Mouse (Mus musculus) Patski (cell line): ENCODE measurements around the gene Hist1h3f. TPM values are rescaled to one million over a fixed set of nuclear protein-coding genes. Genes with fewer than 3 reads are reported as not detected.
"Not testable (repeated sequence)": the region's sequence is repeated elsewhere in the genome, so short reads cannot be mapped to it uniquely, and the experiment has no call there.

Experiments
- ATAC-seq: fragments of 100-300 bp; one replicate; pipeline ENCODE4 v1.8.0; 2021
- CTCF ChIA-PET: fragments of 350-600 bp; sonication (Branson Sonifier 250); formaldehyde crosslinking; loops from one replicate; lab custom pipeline; 2022; ENCODE audit warnings: inconsistent platforms; lab: Charles Lee
- POLR2A ChIA-PET: fragments of 350-600 bp; sonication (Branson Sonifier 250); formaldehyde crosslinking; loops from one replicate; lab custom pipeline; 2022; ENCODE audit warnings: antibody characterized with exemption, inconsistent platforms; lab: Charles Lee
- DNase-seq: peaks from one replicate; pipeline ENCODE4 v3.0.0-alpha.2; 2011; ENCODE audit warnings: low read depth, low spot score
- H3K27me3 ChIP-seq: fragments of 371-371 bp; one replicate; pipeline ENCODE4 v1.5.1; 2021
- CTCF ChIP-seq: fragments of 100-300 bp; IDR thresholded peaks from one replicate; pipeline ENCODE4 v1.5.1; 2021
- in situ Hi-C: fragments of 300-500 bp; cut with MboI; formaldehyde crosslinking; loops from 3 replicates; pipeline ENCODE4 v1.11.1; 2018; ENCODE audit warnings: low pct_unique_long_range_greater_than_20kb, mixed read lengths
- polyA plus RNA-seq: library from polyadenylated mRNA; unstranded; gene quantifications from one replicate; pipeline ENCODE4 v1.2.3, GENCODE M21; 2021

The Hist1h3f gene
- polyA plus RNA-seq, 1 experiment from 2014 or later, result 0.49 TPM

DNA sequence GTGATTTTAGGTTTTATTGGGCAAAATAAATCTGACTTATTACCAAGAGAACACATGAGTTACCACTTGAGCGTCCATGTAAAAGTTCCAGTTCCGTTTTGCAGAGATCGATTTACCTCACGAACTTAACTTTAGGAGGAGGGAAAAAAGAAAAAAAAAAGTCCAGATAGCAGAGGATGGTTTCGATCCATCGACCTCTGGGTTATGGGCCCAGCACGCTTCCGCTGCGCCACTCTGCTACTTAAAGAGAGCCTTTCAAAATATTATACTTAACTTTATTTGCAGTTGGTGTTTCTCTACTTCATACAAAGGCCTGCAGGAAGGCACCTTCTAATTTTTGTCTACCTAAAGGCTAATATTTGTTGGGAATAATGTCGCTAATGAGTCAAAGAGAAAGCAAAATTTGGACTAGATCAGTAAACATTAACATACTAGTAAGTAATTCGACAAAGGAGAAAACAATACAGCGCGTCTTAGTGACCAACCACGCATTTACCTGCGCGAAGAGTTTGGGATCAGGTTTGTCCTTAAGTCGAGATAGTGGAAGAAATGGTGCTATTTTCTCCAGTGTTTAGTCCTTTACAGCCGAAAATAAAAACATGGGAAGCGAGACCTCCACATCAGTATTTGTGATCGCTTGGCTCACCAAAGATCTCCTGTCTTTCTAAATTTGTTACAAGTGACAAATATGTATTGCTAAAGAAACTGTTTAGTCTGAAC, 13.5 kb upstream of the Hist1h3f start:
- DNase-seq (no peak), ATAC-seq (peak; percentile 1)
- H3K27me3 ChIP-seq, result no peaks in the 10 kb centered on the region
- POLR2A ChIA-PET, result interaction anchor here (1.2 kb wide), 1 partner anchor 26 kb away, joined by 3 read pairs; no protein-coding TSS in a partner anchor
- in situ Hi-C loops, result loop anchor here (5.0 to 10.0 kb wide), 3 partner anchors 67 to 1816 kb away; partner anchors contain the start of genes Hist1h2ag, Hist1h2ai, Hist1h2bj and Hist1h2bl
- CTCF ChIA-PET, result interaction anchor here (0.7 to 1.4 kb wide), 4 partner anchors 80 to 1486 kb away, joined by 3 to 5 read pairs (median 4); no protein-coding TSS in a partner anchor
- no peak for TF ChIP-seq CTCF

DNA sequence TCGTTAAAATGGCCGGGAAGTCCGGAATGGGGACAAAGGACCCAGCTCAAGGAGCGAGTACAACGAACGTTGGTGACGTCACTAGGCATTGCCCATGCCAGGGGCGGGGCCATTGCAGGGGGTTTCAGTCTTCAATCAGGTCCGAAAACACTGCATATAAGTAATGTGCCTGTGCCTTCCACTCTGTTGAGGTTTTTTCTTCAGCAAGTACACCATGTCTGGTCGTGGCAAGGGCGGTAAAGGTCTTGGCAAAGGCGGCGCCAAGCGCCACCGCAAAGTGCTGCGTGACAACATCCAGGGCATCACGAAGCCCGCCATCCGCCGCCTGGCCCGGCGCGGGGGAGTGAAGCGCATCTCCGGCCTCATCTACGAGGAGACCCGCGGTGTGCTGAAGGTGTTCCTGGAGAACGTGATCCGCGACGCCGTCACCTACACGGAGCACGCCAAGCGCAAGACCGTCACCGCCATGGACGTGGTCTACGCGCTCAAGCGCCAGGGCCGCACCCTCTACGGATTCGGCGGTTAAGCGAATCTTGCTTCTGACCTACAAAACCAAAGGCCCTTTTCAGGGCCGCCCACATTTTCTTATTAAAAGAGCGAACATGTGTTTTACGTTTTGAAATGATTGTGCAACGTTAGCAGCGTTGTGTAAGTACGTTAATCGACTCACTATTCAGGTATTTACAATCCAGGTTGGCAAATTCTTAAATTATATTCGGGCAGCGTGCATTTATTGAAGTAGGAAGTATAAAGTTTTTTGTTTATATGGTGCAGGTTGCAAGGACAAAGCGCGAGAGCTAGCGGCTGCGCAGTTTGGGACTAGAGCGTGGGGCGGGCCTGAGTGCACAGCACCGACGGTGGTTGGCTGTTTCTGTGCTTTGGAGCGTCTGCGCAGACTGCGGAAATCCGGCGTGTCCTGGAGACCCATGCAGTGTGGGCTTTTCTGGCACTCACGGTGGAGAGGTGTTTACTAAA, 12.7 kb upstream of the Hist1h3f start, which contains the start of gene Hist1h4h:
Gene Hist1h4h, plus strand, starts transcription at position 150 of the 975 bp plus-strand sequence.
- ChIA-PET CTCF (no interaction called here), POLR2A (interaction anchor here (0.6 kb wide), 1 partner anchor 1793 kb away, joined by 3 read pairs; no protein-coding TSS in a partner anchor)
- H3K27me3 ChIP-seq, result no peaks in the 10 kb centered on the region
- peak; percentile 92 for DNase-seq
- TF ChIP-seq CTCF, result no peak
- in situ Hi-C loops, result loop anchor here (5.0 to 10.0 kb wide), 3 partner anchors 66 to 1816 kb away; partner anchors contain the start of genes Hist1h2ag, Hist1h2ai, Hist1h2bj and Hist1h2bl
- peak; percentile 68 for ATAC-seq

DNA sequence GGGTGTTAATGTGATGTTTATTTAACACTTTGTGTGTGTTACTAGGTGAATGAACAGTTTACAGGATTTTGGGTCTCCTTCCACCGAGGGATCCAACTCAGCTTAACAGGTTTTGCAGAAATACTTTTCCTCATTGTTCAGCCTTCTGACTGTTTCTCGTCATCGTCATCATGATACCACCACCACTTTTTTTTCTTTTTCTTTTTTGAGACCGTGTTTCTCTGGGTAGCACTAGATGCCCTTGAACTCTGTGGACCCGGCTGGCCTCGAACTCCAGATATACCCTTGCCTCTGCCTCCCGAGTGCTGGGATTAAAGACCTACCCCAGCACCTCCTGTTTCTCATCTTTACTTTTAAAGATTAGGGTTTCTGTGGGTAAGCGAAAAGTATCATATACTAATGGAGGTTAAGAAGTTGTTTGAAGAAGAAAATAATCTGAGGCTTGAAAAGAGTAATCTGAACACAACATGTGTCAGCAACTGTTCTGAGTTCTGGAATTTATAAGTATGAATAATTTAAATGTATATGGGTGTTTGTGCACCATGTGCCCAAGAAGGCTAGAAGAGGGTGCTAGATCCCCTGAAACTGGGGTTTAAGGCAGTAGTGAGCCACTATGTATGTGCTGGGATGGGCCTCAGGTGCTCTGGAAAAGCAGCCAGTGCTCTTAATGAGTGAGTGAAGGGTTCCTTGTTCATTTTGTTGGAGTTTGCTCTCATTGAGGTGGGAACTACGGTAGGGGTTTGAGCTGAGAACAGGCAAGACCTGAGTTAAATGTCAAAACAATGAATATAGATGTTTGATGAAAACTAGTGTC, 11.4 kb upstream of the Hist1h3f start:
- in situ Hi-C loops, result loop anchor here (5.0 to 10.0 kb wide), 3 partner anchors 65 to 1818 kb away; partner anchors contain the start of genes Hist1h2ag, Hist1h2ai, Hist1h2bj and Hist1h2bl
- ChIA-PET POLR2A (interaction anchor here (0.6 kb wide), 1 partner anchor 1794 kb away, joined by 3 read pairs; no protein-coding TSS in a partner anchor), CTCF (no interaction called here)
- no peaks in the 10 kb centered on the region for H3K27me3 ChIP-seq
- ATAC-seq (no peak), DNase-seq (no peak)
- no peak for TF ChIP-seq CTCF

DNA sequence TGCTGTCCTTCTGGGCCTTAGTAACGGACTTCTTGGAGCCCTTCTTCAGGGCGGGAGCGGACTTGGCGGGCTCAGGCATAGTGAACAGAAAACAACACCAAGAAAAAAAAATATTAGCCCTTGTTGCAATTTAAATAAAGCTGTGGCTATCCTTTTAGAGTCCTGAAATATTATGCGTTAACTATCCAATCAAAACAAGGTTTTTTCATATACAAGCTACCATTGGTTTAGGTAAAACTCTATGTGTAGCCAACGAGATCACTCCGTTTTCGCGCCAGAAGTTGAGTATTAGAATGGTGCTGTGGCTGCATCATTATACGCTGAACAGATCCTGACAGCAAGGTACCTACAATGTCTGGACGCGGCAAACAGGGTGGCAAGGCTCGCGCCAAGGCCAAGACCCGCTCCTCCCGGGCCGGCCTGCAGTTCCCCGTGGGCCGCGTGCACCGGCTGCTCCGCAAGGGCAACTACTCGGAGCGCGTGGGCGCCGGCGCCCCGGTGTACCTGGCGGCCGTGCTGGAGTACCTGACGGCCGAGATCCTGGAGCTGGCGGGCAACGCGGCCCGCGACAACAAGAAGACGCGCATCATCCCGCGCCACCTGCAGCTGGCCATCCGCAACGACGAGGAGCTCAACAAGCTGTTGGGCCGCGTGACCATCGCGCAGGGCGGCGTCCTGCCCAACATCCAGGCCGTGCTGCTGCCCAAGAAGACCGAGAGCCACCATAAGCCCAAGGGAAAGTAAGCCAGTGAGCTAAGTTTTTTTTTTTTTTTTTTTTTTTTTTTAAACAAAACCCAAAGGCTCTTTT, 10.1 kb upstream of the Hist1h3f start, which contains the start of gene Hist1h2af:
Gene Hist1h2af, plus strand, starts transcription at position 347 of the 808 bp plus-strand sequence.
- ChIA-PET CTCF (interaction anchor here (1.1 to 1.6 kb wide), 2 partner anchors 9 to 20 kb away, joined by 4 to 6 read pairs; partner anchors contain the start of gene Hist1h2bh), POLR2A (interaction anchor here (0.7 kb wide), 1 partner anchor 57 kb away, joined by 3 read pairs; no protein-coding TSS in a partner anchor)
- ATAC-seq, result peak; percentile 52
- in situ Hi-C loops, result loop anchor here (5.0 to 10.0 kb wide), 3 partner anchors 64 to 1819 kb away; partner anchors contain the start of genes Hist1h2ag, Hist1h2ai, Hist1h2bj and Hist1h2bl
- H3K27me3 ChIP-seq, DNase-seq: not testable (repeated sequence)

DNA sequence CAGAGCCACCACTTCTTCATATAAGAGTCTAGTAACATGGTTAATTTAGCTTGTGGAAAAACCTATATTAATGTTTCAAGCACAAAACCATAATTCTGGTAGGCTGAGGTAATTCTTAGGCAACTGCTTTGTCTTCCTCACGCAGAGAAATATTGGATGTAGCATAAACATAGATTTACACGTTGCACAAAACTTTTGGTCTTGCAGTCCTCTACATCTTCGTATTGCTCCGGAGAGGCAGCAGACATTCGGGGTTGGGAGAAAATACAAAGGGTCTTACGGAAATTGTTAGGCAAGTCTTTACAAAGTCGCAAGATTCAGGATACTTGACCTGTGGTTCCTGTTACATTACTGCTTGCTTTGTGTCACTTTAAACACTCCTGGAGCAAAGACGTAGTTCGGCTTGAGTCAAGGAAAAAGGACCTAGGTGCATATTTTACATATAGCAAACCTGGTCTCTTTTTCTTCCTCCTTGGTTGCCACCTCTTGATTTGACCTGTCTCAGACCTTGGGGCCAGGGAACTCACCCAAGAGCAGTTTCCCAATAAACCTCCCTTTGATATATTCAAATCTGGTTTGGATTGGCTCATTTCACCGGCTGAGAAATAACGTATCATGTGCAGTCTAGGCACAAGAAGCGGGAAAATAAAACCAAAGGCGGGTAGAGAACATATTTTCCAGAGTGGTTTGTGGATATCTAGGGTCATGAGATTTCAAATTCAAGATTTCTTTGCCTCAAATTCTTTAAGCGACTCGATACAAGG, 9.3 kb upstream of the Hist1h3f start:
- ATAC-seq, result peak; percentile 19
- no peak for TF ChIP-seq CTCF
- POLR2A ChIA-PET, result interaction anchor here (0.6 kb wide), 1 partner anchor 48 kb away, joined by 3 read pairs; no protein-coding TSS in a partner anchor
- CTCF ChIA-PET, result interaction anchor here (1.1 to 1.6 kb wide), 2 partner anchors 9 to 20 kb away, joined by 4 to 6 read pairs; partner anchors contain the start of gene Hist1h2bh
- H3K27me3 ChIP-seq, result no peaks in the 10 kb centered on the region
- no peak for DNase-seq
- in situ Hi-C loops, result loop anchor here (5.0 to 10.0 kb wide), 3 partner anchors 63 to 1820 kb away; partner anchors contain the start of genes Hist1h2ag, Hist1h2ai, Hist1h2bj and Hist1h2bl

DNA sequence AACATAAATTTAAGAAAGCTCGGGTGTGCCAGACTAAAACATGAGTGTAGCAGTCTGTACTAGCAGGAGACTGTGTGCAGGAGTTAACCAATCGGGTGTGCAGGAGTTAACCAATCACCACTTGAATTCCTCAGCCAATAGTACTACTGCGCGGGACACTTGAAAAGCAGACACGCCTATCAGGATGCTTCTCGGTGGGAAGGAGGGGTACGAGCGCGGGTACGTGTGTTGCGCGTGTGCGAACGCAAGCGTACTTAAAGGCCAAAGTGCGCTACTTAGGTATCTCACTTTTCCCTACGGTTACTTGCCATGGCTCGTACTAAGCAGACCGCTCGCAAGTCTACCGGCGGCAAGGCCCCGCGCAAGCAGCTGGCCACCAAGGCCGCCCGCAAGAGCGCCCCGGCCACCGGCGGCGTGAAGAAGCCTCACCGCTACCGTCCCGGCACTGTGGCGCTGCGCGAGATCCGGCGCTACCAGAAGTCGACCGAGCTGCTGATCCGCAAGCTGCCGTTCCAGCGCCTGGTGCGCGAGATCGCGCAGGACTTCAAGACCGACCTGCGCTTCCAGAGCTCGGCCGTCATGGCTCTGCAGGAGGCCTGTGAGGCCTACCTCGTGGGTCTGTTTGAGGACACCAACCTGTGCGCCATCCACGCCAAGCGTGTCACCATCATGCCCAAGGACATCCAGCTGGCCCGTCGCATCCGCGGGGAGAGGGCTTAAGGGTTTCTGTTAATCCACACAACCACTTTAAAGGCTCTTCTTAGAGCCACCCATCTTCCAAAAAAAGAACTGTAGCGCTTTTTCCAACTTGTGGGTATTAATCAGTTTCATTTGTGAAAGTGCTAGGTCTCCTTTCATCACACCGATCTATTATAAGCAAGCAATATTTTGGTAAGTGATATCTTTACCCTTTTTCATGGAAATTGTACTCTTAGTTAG, 8.4 kb upstream of the Hist1h3f start, which contains the start of gene Hist1h3g:
Gene Hist1h3g, plus strand, starts transcription at position 286 of the 939 bp plus-strand sequence.
- peak; percentile 61 for ATAC-seq
- in situ Hi-C loops, result loop anchor here (10.0 kb wide), 1 partner anchor 1821 kb away; the partner anchor contains the start of genes Hist1h2ai, Hist1h2bl and Hist1h3h
- H3K27me3 ChIP-seq, CTCF ChIA-PET, DNase-seq: not testable (repeated sequence)
- POLR2A ChIA-PET, result interaction anchor here (0.6 kb wide), 1 partner anchor 47 kb away, joined by 3 read pairs; no protein-coding TSS in a partner anchor
